Mouse (Mus musculus): ENCODE measurements around the gene Ppp1cc. TPM values are rescaled to one million over a fixed set of nuclear protein-coding genes. Genes with fewer than 3 reads are reported as not detected.

Gene Ppp1cc
- total RNA-seq, 1 experiment = 265 TPM

DNA sequence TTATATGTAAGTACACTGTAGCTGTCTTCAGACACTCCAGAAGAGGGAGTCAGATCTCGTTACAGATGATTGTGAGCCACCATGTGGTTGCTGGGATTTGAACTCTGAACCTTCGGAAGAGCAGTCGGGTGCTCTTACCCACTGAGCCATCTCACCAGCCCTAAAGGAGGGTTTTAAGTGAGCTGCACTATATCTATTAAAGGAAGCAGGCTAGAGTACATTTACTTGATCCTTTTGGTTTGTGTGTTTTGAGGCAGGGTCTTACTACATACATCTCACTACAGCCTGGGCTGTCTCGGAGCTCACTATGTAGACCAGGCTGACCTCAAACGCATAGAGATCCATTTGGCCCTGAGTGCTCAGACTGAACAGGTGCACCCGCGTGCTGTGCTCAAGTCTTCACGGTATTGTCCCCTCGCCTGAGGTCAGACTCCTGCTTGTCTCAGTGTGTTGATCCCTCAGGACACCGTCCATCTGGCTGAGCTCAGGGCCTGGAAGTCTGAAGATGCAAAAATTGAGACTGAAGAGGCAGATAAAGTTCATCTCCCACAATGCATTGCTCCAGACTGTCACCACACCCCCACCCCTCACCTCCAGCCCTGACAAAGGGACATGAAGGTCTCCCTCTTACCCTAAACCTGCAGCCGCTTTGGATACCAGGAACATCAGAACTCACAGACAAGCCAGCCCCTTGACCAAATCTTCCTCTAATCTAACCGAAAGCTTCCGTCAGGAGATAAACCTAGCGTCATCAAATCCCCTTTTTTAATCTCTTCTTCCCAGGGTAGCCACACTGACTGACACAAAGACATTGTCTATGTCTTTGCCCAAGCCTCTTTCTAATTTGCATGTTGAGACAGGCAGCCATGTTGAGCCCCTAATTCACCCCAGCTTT is 23.4 kb upstream of the Ppp1cc start:
- H3K9ac ChIP-seq (ENCODE audit: insufficient read depth, low read depth, low read length, poor library complexity, severe bottlenecking) = no peak overlapping the region
- H3K4me1 ChIP-seq (ENCODE audit: control insufficient read depth in 2 of 2, insufficient read depth in 2 of 2, low read length in 2 of 2, poor library complexity in 1 of 2) = peaks cover 8 to 23% of the 10 kb centered on the region in 2 experiments; a peak in 3 of 4 replicates
- H3K36me3 ChIP-seq (ENCODE audit: control insufficient read depth, insufficient read depth, low read length, poor library complexity, severe bottlenecking) = no peaks in the 10 kb centered on the region
- no peak overlapping the region for H3K4me3 ChIP-seq (ENCODE audit: insufficient read depth in 1 of 2, low read depth in 1 of 2, low read length in 2 of 2, poor library complexity in 1 of 2, severe bottlenecking in 1 of 2)
- TF ChIP-seq MAFK (IDR thresholded peaks at IDR 0.05; ENCODE audit: insufficient read depth, low read depth, low read length) (no peak), CHD2 (IDR thresholded peaks at IDR 0.05; ENCODE audit: low read depth, low read length) (no peak), HCFC1 (IDR thresholded peaks at IDR 0.05; ENCODE audit: borderline replicate concordance, insufficient read depth, low read length) (no peak), ZC3H11A (IDR thresholded peaks at IDR 0.05; ENCODE audit: borderline replicate concordance, low read depth, low read length) (no peak), ZNF384 (IDR thresholded peaks at IDR 0.05; ENCODE audit: low read depth, low read length) (no peak)
- no peaks in the 10 kb centered on the region for H3K9me3 ChIP-seq (ENCODE audit: control insufficient read depth, insufficient read depth, low read depth, low read length)
- H3K27ac ChIP-seq (ENCODE audit: insufficient read depth, low read depth, low read length, poor library complexity, severe bottlenecking) = no peak overlapping the region
- in situ Hi-C loops (cut with MboI; ENCODE audit: low sequenced_read_pairs in 2 of 2, unreplicated experiment in 2 of 2) = no loop called here
- DNase-seq (ENCODE audit: low read depth, low spot score) = no peak

DNA sequence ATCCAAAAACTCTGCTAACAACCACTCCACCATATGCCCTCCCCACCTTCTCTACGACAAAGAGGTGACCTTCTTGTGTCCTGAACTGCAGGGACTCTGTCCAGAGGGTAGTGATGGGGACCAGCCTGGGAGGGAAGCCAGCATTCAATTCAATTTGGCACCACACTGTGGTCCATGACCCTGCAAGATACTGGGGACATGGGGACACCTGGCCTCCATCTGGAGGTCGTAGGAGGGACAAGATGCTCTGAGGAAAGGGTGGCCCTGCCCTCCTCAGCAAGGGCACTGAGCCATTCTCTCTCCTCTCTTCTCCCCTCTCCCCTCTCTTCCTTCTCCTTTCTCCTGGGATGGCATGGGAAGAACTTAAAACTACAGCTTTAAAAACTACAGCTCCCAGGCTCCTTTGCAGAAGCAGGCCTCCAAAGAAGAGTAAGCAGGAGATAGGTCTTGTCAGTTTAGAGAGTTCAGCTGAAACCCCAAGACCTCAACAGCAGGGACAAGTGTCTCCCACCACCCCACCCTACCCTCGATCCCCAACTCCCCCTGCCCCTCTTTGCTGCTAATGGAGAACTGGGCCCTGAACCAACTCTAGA is 22.7 kb upstream of the Ppp1cc start:
- Histone ChIP-seq H3K4me1 (ENCODE audit: control insufficient read depth in 2 of 2, insufficient read depth in 2 of 2, low read length in 2 of 2, poor library complexity in 1 of 2) (peaks cover 4 to 17% of the 10 kb centered on the region in 2 experiments; a peak in 3 of 4 replicates), H3K9ac (ENCODE audit: insufficient read depth, low read depth, low read length, poor library complexity, severe bottlenecking) (no peak overlapping the region)
- in situ Hi-C loops (cut with MboI; ENCODE audit: low sequenced_read_pairs in 2 of 2, unreplicated experiment in 2 of 2) = no loop called here

DNA sequence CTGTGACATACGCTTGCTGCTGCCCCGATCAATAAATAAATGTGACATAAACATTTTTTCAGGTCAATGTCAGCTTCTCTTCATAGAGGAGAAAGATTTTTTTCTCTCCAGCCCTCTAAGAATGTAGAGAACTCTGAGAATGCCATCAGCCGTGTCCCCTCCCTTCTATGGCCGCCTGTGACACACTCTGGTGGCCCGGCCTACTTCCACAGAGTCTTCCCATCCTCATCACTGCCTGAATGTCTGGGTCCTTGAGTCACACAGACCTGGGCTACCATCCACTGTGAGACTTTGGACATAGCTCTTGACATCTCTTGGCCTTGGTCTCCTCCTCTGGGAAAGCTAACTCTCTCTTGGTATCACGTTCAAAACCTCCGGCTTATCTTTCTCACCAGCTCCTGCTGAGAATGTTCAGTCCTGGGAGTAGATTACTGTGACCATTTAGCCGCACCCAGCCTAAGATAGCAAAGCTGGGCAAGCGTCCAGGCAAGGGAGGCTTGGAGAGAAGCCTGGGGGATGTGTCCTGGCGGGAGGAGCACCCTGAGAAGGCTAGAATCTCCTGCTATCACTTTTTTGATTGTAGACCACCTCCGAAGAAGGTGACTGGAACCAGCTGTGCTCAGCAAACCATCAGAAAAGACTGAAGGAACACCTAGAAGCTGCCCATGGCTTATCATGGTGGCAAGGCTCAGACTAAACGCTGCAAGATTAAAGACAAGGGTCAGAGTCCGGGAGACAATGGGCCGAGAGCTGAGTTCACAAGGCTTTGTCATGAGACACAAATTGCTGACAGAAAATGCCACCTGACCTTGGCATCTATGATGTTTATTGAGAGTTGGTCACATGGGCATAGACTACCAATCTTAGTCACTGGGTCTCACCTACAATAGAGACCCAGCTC is 21.3 kb upstream of the Ppp1cc start:
- Histone ChIP-seq H3K27ac (ENCODE audit: insufficient read depth, low read depth, low read length, poor library complexity, severe bottlenecking) (no peak overlapping the region), H3K4me1 (ENCODE audit: control insufficient read depth in 2 of 2, insufficient read depth in 2 of 2, low read length in 2 of 2, poor library complexity in 1 of 2) (peaks cover 0 to 8% of the 10 kb centered on the region in 2 experiments; a peak in 1 of 4 replicates)

More for the DNA sequence above, 22.7 kb upstream of the Ppp1cc start:
- Histone ChIP-seq H3K36me3 (ENCODE audit: control insufficient read depth, insufficient read depth, low read length, poor library complexity, severe bottlenecking) (no peaks in the 10 kb centered on the region), H3K4me3 (ENCODE audit: insufficient read depth in 1 of 2, low read depth in 1 of 2, low read length in 2 of 2, poor library complexity in 1 of 2, severe bottlenecking in 1 of 2) (no peak overlapping the region), H3K27ac (ENCODE audit: insufficient read depth, low read depth, low read length, poor library complexity, severe bottlenecking) (no peak overlapping the region), H3K9me3 (ENCODE audit: control insufficient read depth, insufficient read depth, low read depth, low read length) (no peaks in the 10 kb centered on the region)
- TF ChIP-seq MAFK (IDR thresholded peaks at IDR 0.05; ENCODE audit: insufficient read depth, low read depth, low read length) (no peak), HCFC1 (IDR thresholded peaks at IDR 0.05; ENCODE audit: borderline replicate concordance, insufficient read depth, low read length) (peak; percentile 51; the same call in 1 of the 2 replicates)
- no peak for DNase-seq (ENCODE audit: low read depth, low spot score)

DNA sequence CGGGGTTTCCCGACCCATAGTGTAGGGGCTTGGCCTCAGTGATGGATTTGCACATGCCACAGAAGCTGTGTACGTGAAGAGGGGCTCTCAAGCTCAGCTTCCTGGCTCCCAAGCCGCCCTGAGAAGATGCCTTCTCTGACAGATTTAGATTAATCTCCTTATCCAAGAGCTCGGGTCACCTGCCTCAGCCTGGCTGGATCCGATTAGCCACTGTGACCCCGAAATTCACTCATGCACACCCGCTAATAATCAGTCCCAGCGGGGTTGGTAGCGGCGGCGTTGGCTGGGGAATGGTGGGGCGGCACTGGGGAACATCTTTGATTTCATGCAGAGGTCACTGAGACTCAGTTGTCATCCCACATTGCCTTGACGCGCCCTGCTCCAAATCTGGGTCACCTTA is 19.2 kb upstream of the Ppp1cc start:
- H3K4me3 ChIP-seq (ENCODE audit: insufficient read depth in 1 of 2, low read depth in 1 of 2, low read length in 2 of 2, poor library complexity in 1 of 2, severe bottlenecking in 1 of 2) = no peak overlapping the region
- no peaks in the 10 kb centered on the region for H3K36me3 ChIP-seq (ENCODE audit: control insufficient read depth, insufficient read depth, low read length, poor library complexity, severe bottlenecking)
- in situ Hi-C loops (cut with MboI; ENCODE audit: low sequenced_read_pairs in 2 of 2, unreplicated experiment in 2 of 2) = no loop called here
- TF ChIP-seq ZNF384 (IDR thresholded peaks at IDR 0.05; ENCODE audit: low read depth, low read length) = no peak
- H3K9me3 ChIP-seq (ENCODE audit: control insufficient read depth, insufficient read depth, low read depth, low read length) = no peaks in the 10 kb centered on the region
- H3K9ac ChIP-seq (ENCODE audit: insufficient read depth, low read depth, low read length, poor library complexity, severe bottlenecking) = no peak overlapping the region
- no peak overlapping the region for H3K27ac ChIP-seq (ENCODE audit: insufficient read depth, low read depth, low read length, poor library complexity, severe bottlenecking)
- no peak for DNase-seq (ENCODE audit: low read depth, low spot score)
- H3K4me1 ChIP-seq (ENCODE audit: control insufficient read depth in 2 of 2, insufficient read depth in 2 of 2, low read length in 2 of 2, poor library complexity in 1 of 2) = peaks cover 0 to 3% of the 10 kb centered on the region in 2 experiments; a peak in 1 of 4 replicates

More for the DNA sequence above, 21.3 kb upstream of the Ppp1cc start:
- TF ChIP-seq HCFC1 (IDR thresholded peaks at IDR 0.05; ENCODE audit: borderline replicate concordance, insufficient read depth, low read length) (no peak), CHD2 (IDR thresholded peaks at IDR 0.05; ENCODE audit: low read depth, low read length) (no peak), ZNF384 (IDR thresholded peaks at IDR 0.05; ENCODE audit: low read depth, low read length) (no peak), ZC3H11A (IDR thresholded peaks at IDR 0.05; ENCODE audit: borderline replicate concordance, low read depth, low read length) (no peak), MAFK (IDR thresholded peaks at IDR 0.05; ENCODE audit: insufficient read depth, low read depth, low read length) (no peak)
- in situ Hi-C loops (cut with MboI; ENCODE audit: low sequenced_read_pairs in 2 of 2, unreplicated experiment in 2 of 2) = no loop called here
- Histone ChIP-seq H3K36me3 (ENCODE audit: control insufficient read depth, insufficient read depth, low read length, poor library complexity, severe bottlenecking) (no peaks in the 10 kb centered on the region), H3K9me3 (ENCODE audit: control insufficient read depth, insufficient read depth, low read depth, low read length) (no peaks in the 10 kb centered on the region), H3K9ac (ENCODE audit: insufficient read depth, low read depth, low read length, poor library complexity, severe bottlenecking) (no peak overlapping the region), H3K4me3 (ENCODE audit: insufficient read depth in 1 of 2, low read depth in 1 of 2, low read length in 2 of 2, poor library complexity in 1 of 2, severe bottlenecking in 1 of 2) (no peak overlapping the region)
- DNase-seq (ENCODE audit: low read depth, low spot score) = no peak
